Mouse (Mus musculus) brain, embryonic 14.5 days (tissue): Measurements from ENCODE around the gene Itga6.

Experiments used
- CTCF ChIP-seq: fragments of 200-500 bp; IDR thresholded peaks from 2 replicates; pipeline ENCODE4 v1.5.1; 2012; ENCODE audit warnings: inconsistent platforms, mild to moderate bottlenecking, moderate library complexity, borderline replicate concordance; ENCODE audit not compliant: insufficient read depth, insufficient read length; ENCODE audit errors: extremely low read depth
- POLR2A ChIP-seq: fragments of 200-500 bp; IDR thresholded peaks from 2 replicates; pipeline ENCODE4 v1.6.1; 2012; ENCODE audit warnings: mild to moderate bottlenecking, inconsistent platforms, borderline replicate concordance; ENCODE audit not compliant: poor library complexity, insufficient read depth, insufficient read length, severe bottlenecking; ENCODE audit errors: extremely low read depth

DNA sequence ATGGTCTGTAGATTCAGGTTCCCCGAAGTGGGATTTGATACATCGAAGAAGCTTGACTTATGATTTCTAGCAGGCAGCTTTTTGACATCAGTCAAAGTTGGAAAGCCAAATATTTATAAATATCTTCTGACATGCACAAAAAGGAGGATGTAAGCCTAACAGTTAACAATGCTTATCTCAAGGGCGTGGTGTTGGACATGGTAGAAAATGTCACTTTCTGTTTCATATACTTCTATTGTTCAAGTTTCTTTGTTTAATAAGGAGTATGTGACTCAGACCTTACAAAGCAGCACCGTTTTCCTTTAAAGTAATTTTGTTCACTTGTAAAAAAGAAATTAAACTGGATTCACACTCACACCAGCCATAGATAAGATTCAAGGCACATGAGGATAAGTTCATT lies 26.3 kb downstream of the Itga6 start:
- no peak for TF ChIP-seq CTCF
- TF ChIP-seq POLR2A: no peak
